Mouse (Mus musculus): ENCODE results near the gene Stx6.

Gene Stx6

GRCm38 (mm10) chr1:155207859-155208258 lies 49.3 kb downstream of the Stx6 start:
- no peak for DNase-seq (ENCODE audit: low read depth, low spot score)

GRCm38 (mm10) chr1:155210011-155210763 lies 51.7 kb downstream of the Stx6 start:
- no peak for DNase-seq (ENCODE audit: low read depth, low spot score)

GRCm38 (mm10) chr1:155211017-155211416 lies 52.5 kb downstream of the Stx6 start:
- DNase-seq (ENCODE audit: low read depth, low spot score): no peak

GRCm38 (mm10) chr1:155212081-155212480 lies 53.6 kb downstream of the Stx6 start:
- DNase-seq (ENCODE audit: low read depth, low spot score): no peak

- DNase-seq (ENCODE audit: low read depth, low spot score): peak; percentile 87
Measured at GRCm38 (mm10) chr1:155212493-155212892, 54.0 kb downstream of the Stx6 start.

- no peak for DNase-seq (ENCODE audit: low read depth, low spot score)
Measured at GRCm38 (mm10) chr1:155212936-155213774, 54.6 kb downstream of the Stx6 start.

- DNase-seq (ENCODE audit: low read depth, low spot score): no peak
Measured at GRCm38 (mm10) chr1:155213912-155214311, 55.4 kb downstream of the Stx6 start.

GRCm38 (mm10) chr1:155215066-155215764 lies 56.7 kb downstream of the Stx6 start:
- DNase-seq (ENCODE audit: low read depth, low spot score): no peak

- no peak for DNase-seq (ENCODE audit: low read depth, low spot score)
Measured at GRCm38 (mm10) chr1:155216313-155216712, 57.8 kb downstream of the Stx6 start.

GRCm38 (mm10) chr1:155216844-155217243 lies 58.3 kb downstream of the Stx6 start:
- no peak for DNase-seq (ENCODE audit: low read depth, low spot score)

GRCm38 (mm10) chr1:155217865-155218541 lies 59.5 kb downstream of the Stx6 start:
- peak; percentile 68 for DNase-seq (ENCODE audit: low read depth, low spot score)

GRCm38 (mm10) chr1:155218924-155219323 lies 60.4 kb downstream of the Stx6 start:
- no peak for DNase-seq (ENCODE audit: low read depth, low spot score)

GRCm38 (mm10) chr1:155222101-155222669 lies 63.7 kb downstream of the Stx6 start:
- no peak for DNase-seq (ENCODE audit: low read depth, low spot score)

- no peak for DNase-seq (ENCODE audit: low read depth, low spot score)
Measured at GRCm38 (mm10) chr1:155223036-155223435, 64.5 kb downstream of the Stx6 start.

GRCm38 (mm10) chr1:155223849-155224554 lies 65.5 kb downstream of the Stx6 start:
- peak; percentile 84 for DNase-seq (ENCODE audit: low read depth, low spot score)

GRCm38 (mm10) chr1:155229464-155230411 lies 71.2 kb downstream of the Stx6 start:
- peak; percentile 77 for DNase-seq (ENCODE audit: low read depth, low spot score)

- no peak for DNase-seq (ENCODE audit: low read depth, low spot score)
Measured at GRCm38 (mm10) chr1:155232385-155232784, 73.9 kb downstream of the Stx6 start.

- no peak for DNase-seq (ENCODE audit: low read depth, low spot score)
Measured at GRCm38 (mm10) chr1:155232786-155233185, 74.3 kb downstream of the Stx6 start.

- DNase-seq (ENCODE audit: low read depth, low spot score): no peak
Measured at GRCm38 (mm10) chr1:155233378-155233777, 74.9 kb downstream of the Stx6 start.

All from mesoderm, embryonic 11.5 days (tissue).